Mouse (Mus musculus): ENCODE results near the gene Irgm1.

DNA sequence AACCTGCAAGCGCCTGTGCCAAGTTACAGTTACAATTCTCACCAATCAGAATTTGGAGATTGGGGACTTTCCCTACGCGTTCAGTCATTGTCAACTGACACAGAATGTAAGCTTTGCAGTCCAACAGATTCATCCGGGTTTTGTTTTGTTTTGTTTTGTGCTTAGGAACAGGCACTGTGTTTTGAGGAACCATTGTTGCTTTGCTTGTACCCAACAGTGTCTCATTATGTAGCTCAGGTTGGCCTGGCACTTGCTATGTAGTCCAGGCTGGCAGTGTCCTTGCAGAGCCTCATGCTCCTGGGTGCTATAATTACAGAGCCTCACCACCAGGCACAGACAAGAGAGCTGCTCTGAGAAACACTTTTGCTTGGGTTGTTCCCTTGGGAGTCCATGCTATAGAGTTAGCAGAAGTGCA is 29.1 kb downstream of the Irgm1 start:
- TF ChIP-seq EP300 (IDR thresholded peaks at IDR 0.05; ENCODE audit: low read depth) (no peak), CTCF (IDR thresholded peaks at IDR 0.05; ENCODE audit: low read depth) (no peak)

Measured in heart, postnatal 0 days (tissue).